Mouse (Mus musculus) megakaryocyte, embryonic 14.5 days (primary cell): ENCODE results near the gene Fh1.

Source experiments
- FLI1 ChIP-seq: IDR thresholded peaks from 2 replicates; pipeline ENCODE4 v1.6.1; 2012; ENCODE audit warnings: low read length, inconsistent platforms, mixed read lengths
- GATA1 ChIP-seq: IDR thresholded peaks from 3 replicates; pipeline ENCODE4 v1.6.1; 2012; ENCODE audit warnings: mixed read lengths, low read length, inconsistent platforms, borderline replicate concordance

GRCm38 (mm10) chr1:175554641-175555040 is 70.8 kb downstream of the Fh1 start:
- TF ChIP-seq FLI1, result no peak
- no peak for TF ChIP-seq GATA1
